In the genomic region with DNA sequence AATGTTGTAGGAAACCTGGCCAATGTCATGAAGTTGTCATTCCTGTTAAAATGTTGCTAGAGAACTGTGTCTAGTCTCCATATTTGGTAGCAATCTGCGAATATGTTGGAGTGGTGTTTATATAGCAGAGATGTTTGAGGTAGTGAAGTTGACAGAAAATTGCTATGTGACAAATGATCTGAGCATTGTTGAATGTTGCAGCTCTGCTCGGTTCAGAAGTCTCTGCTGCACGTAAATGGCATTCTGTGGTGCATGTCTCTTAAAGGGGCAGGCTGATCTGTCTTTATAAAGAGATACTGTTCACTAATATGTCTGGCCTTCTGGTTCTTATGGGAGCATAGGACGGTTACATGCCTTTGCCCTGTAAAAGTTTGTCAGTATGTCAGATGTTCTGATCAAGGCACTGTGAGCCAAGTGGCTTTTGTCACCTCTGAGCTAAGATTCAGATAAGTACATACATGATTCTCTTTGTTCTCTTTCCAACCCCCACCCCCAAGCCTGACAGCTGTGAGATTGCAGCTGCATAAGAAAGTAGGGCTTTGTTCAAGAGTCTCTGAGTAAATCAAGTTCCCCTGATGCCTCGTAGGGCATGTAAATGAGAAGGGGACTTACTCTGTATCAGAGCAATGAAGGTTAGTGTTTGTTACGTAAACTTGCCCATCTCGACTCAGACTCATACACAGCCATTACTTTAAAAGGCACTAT, we compare ENCODE assay signal across 9 mouse cellular contexts.
DNase-seq lines count a peak whose midpoint lies in the region; ATAC-seq lines count a peak whose summit lies in the region.
"Had no signal": no experiment of that assay in that cellular context is flagged by ENCODE, and none has a peak within 500 bp of the region (broad histone marks: within the 10 kb centered on the region; RNA-seq: fewer than 3 reads in every experiment).

No protein-coding gene starts in this region.

- H3K36me3 ChIP-seq in embryonic facial prominence, embryonic 11.5 days (replicated peaks; ENCODE audit: control insufficient read depth, insufficient read depth, low read depth, low read length), result no peaks in the 10 kb centered on the region
- no peaks in the 10 kb centered on the region for H3K36me3 ChIP-seq in intestine, embryonic 15.5 days

- peak; percentile 6 for DNase-seq in kidney, postnatal 10 days
- DNase-seq in kidney, adult 11 months, result no peak
- peak; percentile 15 for DNase-seq in embryonic facial prominence, embryonic 11.5 days (ENCODE audit: low spot score)
- peak; percentile 27 for DNase-seq in retina, embryonic 14.5 days (ENCODE audit: low spot score)
- DNase-seq in left cerebral cortex, postnatal 14 days (ENCODE audit: low spot score in 2 of 2), result no peak
- DNase-seq in gastrocnemius, postnatal 14 days, result no peak
- DNase-seq: right cerebral cortex, postnatal 25 days had no signal

- H3K27ac ChIP-seq in embryonic facial prominence, embryonic 11.5 days (replicated peaks; ENCODE audit: low read depth, low read length), result no peak overlapping the region
- H3K27ac ChIP-seq in intestine, embryonic 15.5 days, result peak overlapping the region; percentile 52

- H3K4me2 ChIP-seq in embryonic facial prominence, embryonic 11.5 days (ENCODE audit: low read depth, low read length), result no peak overlapping the region
- no peak overlapping the region for H3K4me2 ChIP-seq in intestine, embryonic 15.5 days (replicated peaks)

- intact Hi-C loops in left cerebral cortex, postnatal 14 days (cut with DNase I), result no loop called here
- intact Hi-C loops in gastrocnemius, postnatal 14 days (cut with DNase I; ENCODE audit: low total_unique reads), result no loop called here

- peak; percentile 65 for ATAC-seq in embryonic facial prominence, embryonic 11.5 days (replicated peaks; ENCODE audit: insufficient number of reproducible peaks, low FRiP score, low TSS enrichment, low read depth)
- peak; percentile 76 for ATAC-seq in intestine, embryonic 15.5 days
- no peak for ATAC-seq in cerebellum, adult (ENCODE audit: insufficient number of reproducible peaks, low FRiP score, low TSS enrichment)

- no peaks in the 10 kb centered on the region for H3K27me3 ChIP-seq in embryonic facial prominence, embryonic 11.5 days (ENCODE audit: control insufficient read depth, insufficient read depth, low read length)
- no peaks in the 10 kb centered on the region for H3K27me3 ChIP-seq in intestine, embryonic 15.5 days (replicated peaks)

- H3K9me3 ChIP-seq in embryonic facial prominence, embryonic 11.5 days (replicated peaks; ENCODE audit: control insufficient read depth, low read length), result no peaks in the 10 kb centered on the region
- H3K9me3 ChIP-seq in intestine, embryonic 15.5 days, result no peaks in the 10 kb centered on the region

- H3K4me1 ChIP-seq in embryonic facial prominence, embryonic 11.5 days (ENCODE audit: control insufficient read depth, insufficient read depth, low read length), result no peaks in the 10 kb centered on the region
- peaks cover 6% of the 10 kb centered on the region; the same call in 1 of the 2 replicates for H3K4me1 ChIP-seq in intestine, embryonic 15.5 days (replicated peaks)

- no peak overlapping the region for H3K4me3 ChIP-seq in embryonic facial prominence, embryonic 11.5 days (ENCODE audit: low read depth, low read length)
- H3K4me3 ChIP-seq in intestine, embryonic 15.5 days (replicated peaks), result no peak overlapping the region

- WGBS in embryonic facial prominence, embryonic 11.5 days, result 34% methylated on average over 7 of the region's 7 CpGs
- 16% methylated on average over 7 of the region's 7 CpGs for WGBS in intestine, embryonic 15.5 days

- H3K9ac ChIP-seq in embryonic facial prominence, embryonic 11.5 days (replicated peaks; ENCODE audit: low read length), result no peak overlapping the region
- no peak overlapping the region for H3K9ac ChIP-seq in intestine, embryonic 15.5 days

Comparison
In these comparisons a context has a peak if more than half of its experiments do, and no peak if none do; other contexts are left out.
1. DNase-seq: peak in kidney, postnatal 10 days (single experiment), embryonic facial prominence, embryonic 11.5 days (single experiment) and retina, embryonic 14.5 days (single experiment); none in kidney, adult 11 months (single experiment), left cerebral cortex, postnatal 14 days (0 of 2) and gastrocnemius, postnatal 14 days (single experiment).